Mouse (Mus musculus) embryonic fibroblast, embryonic 13.5 days (primary cell): ENCODE data around the gene Itpr1.

Experiments used
- CTCF ChIP-seq: IDR thresholded peaks from 2 replicates; pipeline ENCODE4 v1.5.1; 2011; ENCODE audit warnings: mild to moderate bottlenecking, control low read depth, low read length, moderate library complexity, borderline replicate concordance; ENCODE audit not compliant: insufficient read depth
- POLR2A ChIP-seq: IDR thresholded peaks from 2 replicates; pipeline ENCODE4 v1.6.1; 2011; ENCODE audit warnings: low read depth, mild to moderate bottlenecking, control low read depth, low read length, moderate library complexity

GRCm38 (mm10) chr6:108534596-108534995, 321.7 kb downstream of the Itpr1 start:
- TF ChIP-seq CTCF (no peak), POLR2A (no peak)
